Mouse (Mus musculus) MEL (cell line): ENCODE data around the gene B230217C12Rik. TPM values are rescaled to one million over a fixed set of nuclear protein-coding genes. Genes with fewer than 3 reads are reported as not detected.
"Not testable (repeated sequence)": the region's sequence is repeated elsewhere in the genome, so short reads cannot be mapped to it uniquely, and the experiment has no call there.

Source experiments
- DNase-seq: peaks from one replicate; pipeline ENCODE4 v3.0.0; 2011; ENCODE audit warnings: low read depth, low spot score
- H3K27ac ChIP-seq: 2 replicates; pipeline ENCODE4 v1.5.1; 2012; ENCODE audit warnings: low read depth, mild to moderate bottlenecking, control low read depth, low read length, moderate library complexity; ENCODE audit not compliant: control insufficient read depth
- H3K27me3 ChIP-seq, 2 experiments: fragments of 150-350 bp in 1 of 2; sonication (generic) in 1 of 2; 2 replicates each; pipeline ENCODE4 v1.6.1; 2012; ENCODE audit warnings: low read length in 2 of 2, mild to moderate bottlenecking in 2 of 2, improper control_type of control experiment in 1 of 2, moderate library complexity in 1 of 2; ENCODE audit not compliant: insufficient read depth in 2 of 2, control insufficient read depth in 1 of 2
- H3K36me3 ChIP-seq, 2 experiments: 2 replicates each; pipeline ENCODE4 v1.6.1; 2012 to 2014; ENCODE audit warnings: low read length in 2 of 2, improper control_type of control experiment in 1 of 2, inconsistent platforms in 1 of 2, mild to moderate bottlenecking in 1 of 2; ENCODE audit not compliant: insufficient read depth in 2 of 2, control insufficient read depth in 1 of 2
- H3K4me1 ChIP-seq, 2 experiments: fragments of 150-350 bp in 1 of 2; sonication (generic) in 1 of 2; 2 replicates each; pipeline ENCODE4 v1.6.1; 2012; ENCODE audit warnings: low read length in 2 of 2, improper control_type of control experiment in 1 of 2, mild to moderate bottlenecking in 1 of 2; ENCODE audit not compliant: insufficient read depth in 2 of 2, control insufficient read depth in 1 of 2
- H3K4me3 ChIP-seq, 2 experiments: fragments of 150-350 bp in 1 of 2; sonication (generic) in 1 of 2; 2 replicates each; pipeline ENCODE4 v1.5.1; 2012; ENCODE audit warnings: low read depth in 2 of 2, low read length in 2 of 2, mild to moderate bottlenecking in 2 of 2, moderate library complexity in 2 of 2, control low read depth in 1 of 2, improper control_type of control experiment in 1 of 2; ENCODE audit not compliant: control insufficient read depth in 1 of 2, insufficient read depth in 1 of 2
- H3K79me2 ChIP-seq: 2 replicates; pipeline ENCODE4 v1.6.1; 2012; ENCODE audit warnings: mild to moderate bottlenecking, low read length, moderate library complexity; ENCODE audit not compliant: control insufficient read depth, poor library complexity, insufficient read depth
- H3K9ac ChIP-seq: 2 replicates; pipeline ENCODE4 v1.6.1; 2012; ENCODE audit warnings: low read depth, mild to moderate bottlenecking, control low read depth, low read length, moderate library complexity; ENCODE audit not compliant: control insufficient read depth, poor library complexity, severe bottlenecking
- H3K9me3 ChIP-seq: fragments of 150-350 bp; sonication (generic); replicated peaks from 2 replicates; pipeline ENCODE4 v1.6.1; 2012; ENCODE audit warnings: mild to moderate bottlenecking, low read length, improper control_type of control experiment, moderate library complexity; ENCODE audit not compliant: insufficient read depth
- CHD2 ChIP-seq: IDR thresholded peaks from 2 replicates; pipeline ENCODE4 v1.6.1; 2011; ENCODE audit warnings: low read length, improper control_type of control experiment
- GABPA ChIP-seq: IDR thresholded peaks from 2 replicates; pipeline ENCODE4 v1.6.1; 2012; ENCODE audit warnings: low read depth, mild to moderate bottlenecking, inconsistent platforms, low read length, improper control_type of control experiment, moderate library complexity
- KAT2A ChIP-seq: conservative IDR thresholded peaks from 2 replicates; pipeline ENCODE4 v1.6.1; 2012; ENCODE audit warnings: low read depth, low read length, improper control_type of control experiment, inconsistent platforms
- MAFK ChIP-seq: IDR thresholded peaks from 2 replicates; pipeline ENCODE4 v1.6.1; 2011; ENCODE audit warnings: low read depth, mild to moderate bottlenecking, low read length, improper control_type of control experiment, borderline replicate concordance
- MYB ChIP-seq: IDR thresholded peaks from 2 replicates; pipeline ENCODE4 v1.6.1; 2011; ENCODE audit warnings: mild to moderate bottlenecking, low read depth, low read length, improper control_type of control experiment
- NELFE ChIP-seq: IDR thresholded peaks from 2 replicates; pipeline ENCODE4 v1.6.1; 2011; ENCODE audit warnings: low read depth, low read length, improper control_type of control experiment
- POLR2A ChIP-seq, 2 experiments: IDR thresholded peaks; 2 replicates each; pipeline ENCODE4 v1.6.1; 2011 to 2012; ENCODE audit warnings: low read length in 2 of 2, mild to moderate bottlenecking in 2 of 2, control low read depth in 1 of 2, improper control_type of control experiment in 1 of 2, low read depth in 1 of 2, moderate library complexity in 1 of 2; ENCODE audit not compliant: control insufficient read depth in 1 of 2, insufficient read depth in 1 of 2, poor library complexity in 1 of 2
- TCF12 ChIP-seq: IDR thresholded peaks from 2 replicates; pipeline ENCODE4 v1.6.1; 2014; ENCODE audit warnings: low read depth, mild to moderate bottlenecking, inconsistent platforms, low read length, improper control_type of control experiment, moderate library complexity
- USF2 ChIP-seq, 2 experiments: IDR thresholded peaks; 2 replicates each; pipeline ENCODE4 v1.6.1; 2011 to 2012; ENCODE audit warnings: improper control_type of control experiment in 2 of 2, low read length in 2 of 2, borderline replicate concordance in 1 of 2, inconsistent platforms in 1 of 2, low read depth in 1 of 2, mild to moderate bottlenecking in 1 of 2; ENCODE audit not compliant: insufficient read depth in 1 of 2
- ZNF384 ChIP-seq: IDR thresholded peaks from 2 replicates; pipeline ENCODE4 v1.6.1; 2012; ENCODE audit warnings: low read depth, mild to moderate bottlenecking, inconsistent platforms, low read length, improper control_type of control experiment
- polyA plus RNA-seq, 2 experiments: library from polyadenylated mRNA; stranded (reverse) in 1 of 2; unstranded in 1 of 2; fragments of >175 nt in 1 of 2; fragments of >200 nt in 1 of 2; gene quantifications; 2 replicates each; pipeline versions ENCODE4 v1.2.1 to v1.2.4; 2012; ENCODE audit warnings: low replicate concordance in 2 of 2, low read depth in 1 of 2; ENCODE audit not compliant: insufficient read length in 2 of 2, insufficient read depth in 1 of 2, missing spikeins in 1 of 2
- total RNA-seq: library from RNA; depleted of rRNA; stranded (reverse); fragments of 300-350 nt; gene quantifications from 2 replicates; pipeline ENCODE4 v1.2.3, GENCODE M21; 2012

B230217C12Rik gene
- total and polyA plus RNA-seq, 3 experiments, result 0.81 TPM; not detected in 2

DNA sequence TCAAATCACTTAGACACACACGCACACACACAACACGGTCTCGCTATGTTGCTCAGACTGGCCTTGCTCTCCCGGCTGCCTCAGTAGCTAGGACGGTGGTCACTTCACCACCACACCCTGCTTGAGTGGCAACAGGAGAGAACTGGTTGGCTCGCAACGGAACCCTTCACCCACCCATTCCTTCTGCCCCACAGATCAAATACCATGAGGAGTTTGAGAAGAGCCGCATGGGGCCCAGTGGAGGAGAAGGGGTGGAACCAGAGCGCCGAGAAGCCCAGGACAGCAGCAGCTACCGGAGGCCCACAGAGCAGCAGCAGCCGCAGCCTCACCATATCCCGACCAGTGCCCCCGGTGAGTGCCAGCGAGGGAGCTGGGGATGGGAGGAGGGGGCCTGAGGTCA, 7.2 kb upstream of the B230217C12Rik start:
- no peak for DNase-seq
- no peak for TF ChIP-seq TCF12
- TF ChIP-seq MAFK, result no peak
- TF ChIP-seq KAT2A, result no peak
- no peak overlapping the region for H3K4me3 ChIP-seq
- H3K36me3 ChIP-seq, result peaks cover 0 to 3% of the 10 kb centered on the region in 2 experiments; a peak in 2 of 4 replicates
- peaks cover 0 to 9% of the 10 kb centered on the region in 2 experiments; a peak in 2 of 4 replicates for H3K4me1 ChIP-seq
- H3K27ac ChIP-seq, result no peak overlapping the region
- no peaks in the 10 kb centered on the region for H3K9me3 ChIP-seq
- no peaks in the 10 kb centered on the region for H3K79me2 ChIP-seq
- no peaks in the 10 kb centered on the region for H3K27me3 ChIP-seq
- H3K9ac ChIP-seq, result no peak overlapping the region

DNA sequence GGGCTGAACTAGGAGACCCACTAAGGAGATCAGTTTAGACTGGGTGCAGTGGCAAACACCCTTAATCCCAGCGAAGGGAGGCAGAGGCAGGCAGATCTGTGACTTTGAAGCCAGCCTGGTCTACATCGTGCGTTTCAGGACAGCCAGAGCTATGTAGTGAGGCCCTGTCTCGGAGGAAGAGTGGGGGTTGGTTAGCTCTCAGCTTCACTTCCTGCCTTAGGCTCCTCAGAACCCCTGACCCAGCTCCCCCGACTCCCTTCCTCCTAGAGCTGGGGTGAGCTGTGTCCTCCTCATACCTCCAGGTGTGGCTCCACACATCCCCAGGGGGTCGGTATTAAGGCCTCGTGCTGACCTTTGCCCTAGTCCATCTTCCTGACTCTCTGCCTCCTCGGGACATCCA, 4.0 kb upstream of the B230217C12Rik start:
- Histone ChIP-seq H3K9me3 (no peaks in the 10 kb centered on the region), H3K9ac (no peak overlapping the region), H3K4me3 (no peak overlapping the region), H3K27me3 (no peaks in the 10 kb centered on the region), H3K4me1 (peaks cover 0 to 17% of the 10 kb centered on the region in 2 experiments; a peak in 3 of 4 replicates), H3K79me2 (no peaks in the 10 kb centered on the region), H3K36me3 (peaks cover 0 to 9% of the 10 kb centered on the region in 2 experiments; a peak in 2 of 4 replicates)
- TF ChIP-seq GABPA, result no peak
- no peak for TF ChIP-seq POLR2A (IDR thresholded peaks at IDR 0.05; ENCODE audit: control insufficient read depth in 1 of 2, insufficient read depth in 1 of 2, low read depth in 1 of 2, low read length in 2 of 2, poor library complexity in 1 of 2)
- TF ChIP-seq ZNF384, result no peak
- TF ChIP-seq NELFE, result no peak
- no peak for TF ChIP-seq USF2 (IDR thresholded peaks at IDR 0.05; ENCODE audit: borderline replicate concordance in 1 of 2, insufficient read depth in 1 of 2, low read depth in 1 of 2, low read length in 2 of 2)
- no peak for TF ChIP-seq KAT2A
- TF ChIP-seq TCF12, result no peak
- no peak for TF ChIP-seq CHD2
- no peak for TF ChIP-seq MYB
- TF ChIP-seq, all 39 proteins: peak for 0
- DNase-seq, result no peak
- no peak overlapping the region for H3K27ac ChIP-seq

- H3K79me2 ChIP-seq, H3K27me3 ChIP-seq, H3K9ac ChIP-seq, H3K27ac ChIP-seq, H3K36me3 ChIP-seq, H3K4me3 ChIP-seq, H3K9me3 ChIP-seq, DNase-seq: not testable (repeated sequence)
- peaks cover 0 to 17% of the 10 kb centered on the region in 2 experiments; a peak in 3 of 4 replicates for H3K4me1 ChIP-seq
Measured at GRCm38 (mm10) chr11:97837051-97837450, 3.5 kb upstream of the B230217C12Rik start.
